34 mouse cellular contexts compared by ENCODE assay signal in the genomic region with DNA sequence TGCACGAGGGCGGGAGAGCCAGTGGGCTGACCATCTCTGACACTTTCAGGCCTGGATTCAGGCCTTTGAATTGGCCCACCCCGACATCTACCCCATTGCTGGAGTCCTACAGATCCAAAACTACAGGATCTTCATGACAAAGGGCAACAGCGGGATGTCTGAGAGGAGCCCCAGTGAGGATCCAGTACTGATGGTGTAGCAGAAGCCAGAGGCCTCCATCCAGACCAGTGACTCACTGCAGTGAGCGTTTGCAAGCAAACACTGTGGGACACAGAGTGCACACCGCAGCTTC. TPM values are rescaled to one million over a fixed set of nuclear protein-coding genes. Genes with fewer than 3 reads are reported as not detected.
DNase-seq lines count a peak whose midpoint lies in the region; ATAC-seq and TF ChIP-seq lines count a peak whose summit lies in the region.
"Had no signal": no experiment of that assay in that cellular context is flagged by ENCODE, and none has a peak within 500 bp of the region (broad histone marks: within the 10 kb centered on the region; RNA-seq: fewer than 3 reads in every experiment).

No protein-coding gene starts in this region.

- no peak for TF ChIP-seq POLR2A in bone marrow, adult 2 months (IDR thresholded peaks at IDR 0.05; ENCODE audit: borderline replicate concordance, control insufficient read depth, low read depth, low read length)

- no peak for TF ChIP-seq EP300 in liver, embryonic 14.5 days (IDR thresholded peaks at IDR 0.05; ENCODE audit: low read depth)

- ATAC-seq in forebrain, postnatal 0 days: no peak
- ATAC-seq in hindbrain, postnatal 0 days: no peak
- no peak for ATAC-seq in liver, embryonic 14.5 days (ENCODE audit: insufficient read depth)
- ATAC-seq: forebrain, embryonic 14.5 days had no signal

- no peak for TF ChIP-seq CTCF in forebrain, postnatal 0 days (IDR thresholded peaks at IDR 0.05; ENCODE audit: low read depth)
- TF ChIP-seq CTCF in hindbrain, postnatal 0 days (IDR thresholded peaks at IDR 0.05; ENCODE audit: low read depth): no peak
- TF ChIP-seq CTCF in bone marrow, adult 2 months (IDR thresholded peaks at IDR 0.05; ENCODE audit: control insufficient read depth, insufficient read depth, low read length): no peak
- TF ChIP-seq CTCF in liver, embryonic 14.5 days (IDR thresholded peaks at IDR 0.05; ENCODE audit: low read depth): no peak

- no peaks in the 10 kb centered on the region for H3K36me3 ChIP-seq in forebrain, embryonic 10.5 days (replicated peaks)
- H3K36me3 ChIP-seq in forebrain, postnatal 0 days (ENCODE audit: insufficient read depth): no peaks in the 10 kb centered on the region
- H3K36me3 ChIP-seq in hindbrain, embryonic 10.5 days: no peaks in the 10 kb centered on the region
- H3K36me3 ChIP-seq in hindbrain, postnatal 0 days (ENCODE audit: insufficient read depth, low read length): no peaks in the 10 kb centered on the region
- H3K36me3 ChIP-seq in liver, embryonic 14.5 days (replicated peaks; ENCODE audit: control insufficient read depth, insufficient read depth, low read depth): no peaks in the 10 kb centered on the region
- H3K36me3 ChIP-seq: hindbrain, embryonic 15.5 days; kidney, embryonic 15.5 days; limb, embryonic 13.5 days; midbrain, embryonic 12.5 days; neural tube, embryonic 13.5 days had no signal

- peaks cover 5% of the 10 kb centered on the region; the same call in 1 of the 2 replicates for H3K4me1 ChIP-seq in forebrain, embryonic 10.5 days
- no peaks in the 10 kb centered on the region for H3K4me1 ChIP-seq in forebrain, postnatal 0 days (ENCODE audit: insufficient read depth)
- H3K4me1 ChIP-seq in hindbrain, embryonic 10.5 days (replicated peaks): peaks cover 7% of the 10 kb centered on the region; the same call in 1 of the 2 replicates
- no peaks in the 10 kb centered on the region for H3K4me1 ChIP-seq in hindbrain, postnatal 0 days (ENCODE audit: insufficient read depth, low read length)
- peaks cover 6% of the 10 kb centered on the region for H3K4me1 ChIP-seq in bone marrow, adult 2 months (ENCODE audit: control insufficient read depth, insufficient read depth, low read length)
- peaks cover 34 to 49% of the 10 kb centered on the region in 2 experiments for H3K4me1 ChIP-seq in liver, embryonic 14.5 days (replicated peaks; ENCODE audit: control insufficient read depth in 2 of 2, insufficient read depth in 2 of 2, low read length in 1 of 2)
- H3K4me1 ChIP-seq: hindbrain, embryonic 15.5 days; kidney, embryonic 15.5 days; limb, embryonic 13.5 days; midbrain, embryonic 12.5 days; neural tube, embryonic 13.5 days had no signal

- H3K27ac ChIP-seq in forebrain, embryonic 10.5 days: peak overlapping the region; percentile 70
- no peak overlapping the region for H3K27ac ChIP-seq in forebrain, postnatal 0 days (ENCODE audit: low read depth, low read length)
- peak overlapping the region; percentile 64 for H3K27ac ChIP-seq in hindbrain, embryonic 10.5 days
- no peak overlapping the region for H3K27ac ChIP-seq in hindbrain, postnatal 0 days
- H3K27ac ChIP-seq in bone marrow, adult 2 months (ENCODE audit: control insufficient read depth, insufficient read depth, low read depth, low read length, poor library complexity): peak overlapping the region; percentile 61; the same call in 1 of the 2 replicates
- peak overlapping the region; percentile 58 for H3K27ac ChIP-seq in liver, embryonic 14.5 days
- H3K27ac ChIP-seq: hindbrain, embryonic 15.5 days; kidney, embryonic 15.5 days; left cerebral cortex, adult 2 months; limb, embryonic 13.5 days; midbrain, embryonic 12.5 days; neural tube, embryonic 13.5 days; stomach, postnatal 0 days had no signal

- H3K4me3 ChIP-seq in forebrain, embryonic 10.5 days: no peak overlapping the region
- H3K4me3 ChIP-seq in forebrain, postnatal 0 days (ENCODE audit: low read depth, low read length): no peak overlapping the region
- no peak overlapping the region for H3K4me3 ChIP-seq in hindbrain, embryonic 10.5 days
- H3K4me3 ChIP-seq in hindbrain, postnatal 0 days (ENCODE audit: low read length): no peak overlapping the region
- no peak overlapping the region for H3K4me3 ChIP-seq in bone marrow, adult 2 months (replicated peaks; ENCODE audit: control insufficient read depth, low read depth, low read length)
- no peak overlapping the region for H3K4me3 ChIP-seq in liver, embryonic 14.5 days (ENCODE audit: insufficient read depth in 1 of 2, low read depth in 2 of 2, low read length in 2 of 2)
- H3K4me3 ChIP-seq: hindbrain, embryonic 15.5 days; kidney, embryonic 15.5 days; left cerebral cortex, adult 2 months; limb, embryonic 13.5 days; midbrain, embryonic 12.5 days; neural tube, embryonic 13.5 days had no signal

- no peak overlapping the region for H3K4me2 ChIP-seq in forebrain, postnatal 0 days (ENCODE audit: low read depth)
- no peak overlapping the region for H3K4me2 ChIP-seq in hindbrain, postnatal 0 days (ENCODE audit: low read depth, low read length)
- H3K4me2 ChIP-seq in liver, embryonic 14.5 days (ENCODE audit: low read depth): peak overlapping the region; percentile 40
- H3K4me2 ChIP-seq: hindbrain, embryonic 15.5 days; kidney, embryonic 15.5 days; limb, embryonic 13.5 days; lung, embryonic 14.5 days; midbrain, embryonic 12.5 days; neural tube, embryonic 13.5 days had no signal

- 47% methylated on average over 6 of the region's 6 CpGs for WGBS in forebrain, embryonic 10.5 days
- 37% methylated on average over 6 of the region's 6 CpGs for WGBS in forebrain, postnatal 0 days
- 40% methylated on average over 6 of the region's 6 CpGs for WGBS in hindbrain, embryonic 10.5 days
- WGBS in hindbrain, postnatal 0 days: 50% methylated on average over 6 of the region's 6 CpGs
- WGBS in bone marrow, adult 2 months: 92% methylated on average over 6 of the region's 6 CpGs
- 73% methylated on average over 6 of the region's 6 CpGs for WGBS in liver, embryonic 14.5 days (ENCODE audit: insufficient replicate concordance)

- no peaks in the 10 kb centered on the region for H3K27me3 ChIP-seq in forebrain, embryonic 10.5 days (ENCODE audit: poor library complexity, severe bottlenecking)
- no peaks in the 10 kb centered on the region for H3K27me3 ChIP-seq in forebrain, postnatal 0 days (ENCODE audit: insufficient read depth, low read length)
- no peaks in the 10 kb centered on the region; the same call in 1 of the 2 replicates for H3K27me3 ChIP-seq in hindbrain, embryonic 10.5 days (ENCODE audit: insufficient read depth, poor library complexity, severe bottlenecking)
- H3K27me3 ChIP-seq in hindbrain, postnatal 0 days (ENCODE audit: insufficient read depth, low read length): no peaks in the 10 kb centered on the region
- no peaks in the 10 kb centered on the region for H3K27me3 ChIP-seq in liver, embryonic 14.5 days (ENCODE audit: control insufficient read depth, insufficient read depth, low read length)
- H3K27me3 ChIP-seq: hindbrain, embryonic 15.5 days; kidney, embryonic 15.5 days; limb, embryonic 13.5 days; neural tube, embryonic 13.5 days had no signal

- no peak for DNase-seq in forebrain, embryonic 10.5 days (ENCODE audit: extremely low spot score, low spot score)
- no peak for DNase-seq in forebrain, postnatal 0 days
- DNase-seq in hindbrain, embryonic 10.5 days (ENCODE audit: low spot score): no peak
- DNase-seq in hindbrain, postnatal 0 days (ENCODE audit: low spot score): no peak
- no peak for DNase-seq in liver, embryonic 14.5 days (ENCODE audit: low read depth in 3 of 3, low spot score in 3 of 3)
- no peak for DNase-seq in lung, adult 18-20 months
- DNase-seq in cerebellum, adult 9-11 months: no peak
- DNase-seq: adrenal gland, postnatal 25 days; gastrocnemius, postnatal 25 days; heart, adult 18-20 months; kidney, adult 18-20 months; kidney, postnatal 25 days; lung, embryonic 14.5 days; lung, postnatal 14 days; right cerebral cortex, postnatal 4 days; thymus, adult 18-20 months; thymus, postnatal 25 days had no signal

- H3K9ac ChIP-seq in forebrain, postnatal 0 days: no peak overlapping the region
- no peak overlapping the region for H3K9ac ChIP-seq in hindbrain, postnatal 0 days (replicated peaks; ENCODE audit: low read length)
- peak overlapping the region; percentile 36 for H3K9ac ChIP-seq in liver, embryonic 14.5 days (replicated peaks)
- H3K9ac ChIP-seq: hindbrain, embryonic 15.5 days; kidney, embryonic 15.5 days; limb, embryonic 13.5 days; lung, embryonic 14.5 days; midbrain, embryonic 12.5 days; neural tube, embryonic 13.5 days had no signal

- H3K9me3 ChIP-seq in forebrain, embryonic 10.5 days: no peaks in the 10 kb centered on the region
- no peaks in the 10 kb centered on the region for H3K9me3 ChIP-seq in forebrain, postnatal 0 days (ENCODE audit: low read length)
- no peaks in the 10 kb centered on the region for H3K9me3 ChIP-seq in hindbrain, embryonic 10.5 days
- no peaks in the 10 kb centered on the region for H3K9me3 ChIP-seq in hindbrain, postnatal 0 days (ENCODE audit: low read length)
- H3K9me3 ChIP-seq in liver, embryonic 14.5 days (ENCODE audit: control insufficient read depth, low read length): no peaks in the 10 kb centered on the region
- H3K9me3 ChIP-seq: hindbrain, embryonic 15.5 days; kidney, embryonic 15.5 days; limb, embryonic 13.5 days; midbrain, embryonic 12.5 days; neural tube, embryonic 13.5 days had no signal

RNA-seq across cellular contexts. Expression of a gene that starts 11.4 kb away (rescaled TPM):
- polyA plus RNA-seq in forebrain, embryonic 10.5 days (2016; fragmentation: Nextera tagmentation; extraction: Ambion mirVana): 0.58 and 0.76 TPM in 2 replicates
- total RNA-seq in forebrain, postnatal 0 days (2014; rRNA removed): not detected in 2 replicates
- not detected in 2 replicates for polyA plus RNA-seq in forebrain, postnatal 0 days (2015; fragmentation: Nextera tagmentation; extraction: Ambion mirVana)
- polyA plus RNA-seq in hindbrain, embryonic 10.5 days (2016; fragmentation: Nextera tagmentation; extraction: Ambion mirVana): 0.39 and 0.65 TPM in 2 replicates
- not detected in 2 replicates for total RNA-seq in hindbrain, postnatal 0 days (2014; rRNA removed)
- not detected in 2 replicates for polyA plus RNA-seq in hindbrain, postnatal 0 days (2015; fragmentation: Nextera tagmentation; extraction: Ambion mirVana)
- polyA plus RNA-seq in bone marrow, adult 2 months (2011; ENCODE audit: insufficient read depth, insufficient read length, low replicate concordance, missing spikeins): 2.1 TPM in 1 of 2 replicates, not detected in the other
- 0.88 and 1.4 TPM in 2 replicates for polyA plus RNA-seq in liver, embryonic 14.5 days (2012; rRNA removed)
- polyA plus RNA-seq in liver, embryonic 14.5 days (2014; fragmentation: Nextera tagmentation; extraction: Ambion mirVana): 3.9 and 5.8 TPM in 2 replicates
- total RNA-seq: adrenal gland, adult 18-20 months; adrenal gland, postnatal 25 days; gastrocnemius, adult 18-20 months; gastrocnemius, postnatal 25 days; heart, adult 18-20 months; hematopoietic stem cell, adult 5-6 weeks; layer of hippocampus, adult 18-20 months; layer of hippocampus, postnatal 10 days; left cerebral cortex, adult 2 months; left cerebral cortex, postnatal 25 days had no signal
- polyA plus RNA-seq: forebrain, embryonic 14.5 days; frontal cortex, adult 2 months; intestine, embryonic 14.5 days had no signal

Comparison
In these comparisons a context has a peak if more than half of its experiments do, and no peak if none do; other contexts are left out.
1. H3K27ac ChIP-seq: peak in forebrain, embryonic 10.5 days (single experiment), hindbrain, embryonic 10.5 days (single experiment), bone marrow, adult 2 months (single experiment) and liver, embryonic 14.5 days (single experiment); none in forebrain, postnatal 0 days (single experiment) and hindbrain, postnatal 0 days (single experiment).